Mouse (Mus musculus): ENCODE data around the gene Mzt1.

The Mzt1 gene

GRCm38 (mm10) chr14:99010224-99010919 lies 35.6 kb downstream of the Mzt1 start:
- peak in 1 of 2 experiments; percentile 36 for DNase-seq

- no peak for DNase-seq
These were observed 51.7 kb downstream of the Mzt1 start, which contains the start of gene Rpl36a-ps1 for GRCm38 (mm10) chr14:98994218-98994617. Gene Rpl36a-ps1 (minus strand): TSS chr14:98994318.

- DNase-seq, result no peak
These were observed 53.5 kb downstream of the Mzt1 start for GRCm38 (mm10) chr14:98992482-98992881.

GRCm38 (mm10) chr14:98990636-98991035 lies 55.3 kb downstream of the Mzt1 start:
- DNase-seq, result no peak

- no peak for DNase-seq
These were observed 56.1 kb downstream of the Mzt1 start for GRCm38 (mm10) chr14:98989818-98990217.
